Mouse (Mus musculus): ENCODE measurements around the gene Trim71.

Trim71 gene

DNA sequence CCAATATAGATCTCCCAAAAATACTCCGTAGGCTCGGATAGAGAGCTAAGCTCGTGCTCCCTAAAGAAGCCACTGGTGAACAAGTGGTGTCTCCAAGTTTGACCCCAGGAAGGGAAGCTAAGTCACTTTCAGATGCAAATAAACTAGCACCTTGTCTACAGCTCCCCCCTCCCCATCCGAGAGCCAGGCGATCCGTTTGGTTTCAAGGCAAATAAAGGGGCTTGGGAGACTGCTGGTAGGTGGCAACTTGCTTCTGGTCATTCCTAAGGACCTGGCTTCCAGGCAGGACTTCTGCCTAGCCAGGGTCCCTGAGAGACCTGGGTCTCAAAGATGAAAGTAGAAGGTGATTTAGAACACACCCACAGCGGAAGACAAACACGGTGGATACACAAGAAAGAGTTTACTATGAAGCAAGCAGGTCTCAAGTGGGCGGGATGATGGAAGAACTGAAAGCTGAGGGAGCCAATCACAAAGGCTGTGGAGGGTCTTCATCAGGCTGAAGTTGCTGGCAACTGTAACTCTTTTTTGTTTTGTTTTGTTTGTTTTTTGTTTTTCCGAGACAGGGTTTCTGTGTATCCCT, 7.8 kb downstream of the Trim71 start:
- no peak for DNase-seq

DNA sequence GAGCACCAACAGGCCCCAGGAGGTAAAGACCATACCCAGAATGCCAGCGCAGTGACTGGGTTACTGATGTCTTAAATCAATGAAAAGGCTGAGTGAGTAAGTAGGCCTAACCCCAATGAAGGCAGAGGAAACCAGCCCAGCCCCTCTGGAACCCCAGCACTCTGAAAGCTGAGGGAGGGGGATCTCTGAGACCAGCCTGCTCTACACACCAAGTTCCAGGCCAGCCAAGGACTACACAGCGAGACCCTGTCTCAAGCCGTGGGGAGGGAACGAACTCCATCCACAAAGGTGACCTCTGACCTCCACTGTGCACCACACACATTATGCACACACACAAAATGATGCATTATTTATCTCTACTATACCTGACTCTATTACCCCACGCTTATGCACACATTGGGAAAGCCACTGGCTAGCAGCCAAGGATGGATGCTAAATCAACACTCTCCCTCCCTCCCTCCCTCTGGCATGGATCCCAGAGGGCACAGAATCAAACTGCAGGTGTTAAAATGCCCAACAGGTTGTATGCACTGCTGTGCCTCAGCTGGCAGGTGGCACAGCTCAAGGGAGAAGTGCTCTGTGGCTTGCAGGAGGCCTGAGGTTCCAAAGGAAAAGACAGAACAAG, 9.7 kb downstream of the Trim71 start:
- DNase-seq: no peak

DNA sequence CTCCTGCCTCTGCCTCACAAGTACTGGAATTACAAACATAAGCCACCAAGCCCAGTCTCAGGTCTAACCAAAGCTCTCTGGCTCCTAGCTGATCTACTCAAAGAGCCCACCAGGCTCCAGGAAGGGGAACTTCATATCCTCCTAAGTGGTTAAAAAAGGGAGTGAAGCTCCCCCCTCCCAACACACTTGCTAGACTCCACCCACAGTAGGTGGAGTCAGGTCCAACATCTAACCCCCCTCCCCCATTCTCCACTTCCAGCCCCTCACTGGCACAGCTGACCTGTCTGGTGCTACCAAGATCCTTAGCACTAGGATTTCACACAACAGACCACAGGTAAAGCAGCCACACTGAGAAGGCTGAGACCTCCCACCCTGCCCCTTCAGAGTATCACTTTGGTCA, 10.3 kb downstream of the Trim71 start:
- no peak for DNase-seq

DNA sequence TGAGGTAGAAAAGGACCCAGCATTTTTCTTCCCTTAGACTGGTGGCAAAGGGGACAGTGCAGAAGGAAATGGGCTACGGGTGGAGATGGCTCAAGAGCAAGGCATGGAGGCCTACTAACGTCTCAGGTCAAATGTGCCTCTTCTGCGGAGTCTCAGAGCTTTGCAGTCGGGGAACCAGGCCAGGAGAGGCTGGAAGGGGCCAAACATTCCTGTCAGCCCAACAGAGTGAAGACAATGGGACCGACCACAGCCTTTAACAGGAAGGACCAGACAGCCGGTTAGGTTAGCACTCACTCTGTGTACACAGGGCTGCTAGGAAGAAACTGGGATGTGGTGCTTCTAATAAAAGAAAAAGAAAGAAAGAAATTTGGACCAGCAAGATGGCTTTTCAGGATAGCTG, 14.1 kb downstream of the Trim71 start:
- no peak for DNase-seq

DNA sequence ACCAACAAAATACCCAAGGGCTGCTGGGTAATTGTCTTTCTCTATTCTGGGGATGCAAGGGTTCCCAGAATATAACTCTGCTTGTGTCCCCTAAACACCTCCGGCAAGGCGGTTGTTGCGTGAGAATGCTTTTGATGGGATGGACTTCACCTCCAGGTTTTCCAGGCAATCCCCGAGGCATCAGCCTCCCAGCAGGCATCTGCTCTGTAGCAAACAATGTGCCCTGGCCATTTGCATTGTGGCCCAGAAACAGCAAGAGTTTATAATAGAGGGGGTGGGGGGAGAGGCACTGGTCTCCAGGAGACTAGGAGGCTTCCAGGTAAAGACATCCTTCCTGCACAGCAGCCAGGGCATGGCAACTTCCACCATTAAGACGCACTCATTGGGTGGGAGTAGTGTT, 15.1 kb downstream of the Trim71 start:
- no peak for DNase-seq

DNA sequence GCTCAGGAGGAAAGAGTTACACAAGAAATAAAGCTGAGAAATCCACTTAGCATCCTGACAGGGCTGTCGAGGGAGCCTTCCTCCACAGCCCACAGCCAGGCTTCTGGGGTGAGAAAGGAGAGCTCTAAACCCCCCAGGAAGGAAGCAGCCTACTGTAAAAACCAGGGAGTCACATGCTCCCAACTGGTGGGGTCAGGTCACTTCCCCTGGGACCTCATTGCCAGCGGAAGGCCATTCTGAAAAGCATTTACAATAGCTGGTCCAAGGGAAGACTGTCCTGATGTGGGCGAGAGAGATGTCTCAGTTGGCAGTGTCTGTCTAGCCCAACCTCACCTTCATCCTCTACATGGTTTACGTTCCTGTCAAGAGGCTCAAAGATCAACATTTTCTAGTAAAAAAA, 15.7 kb downstream of the Trim71 start:
- peak; percentile 28 for DNase-seq

DNA sequence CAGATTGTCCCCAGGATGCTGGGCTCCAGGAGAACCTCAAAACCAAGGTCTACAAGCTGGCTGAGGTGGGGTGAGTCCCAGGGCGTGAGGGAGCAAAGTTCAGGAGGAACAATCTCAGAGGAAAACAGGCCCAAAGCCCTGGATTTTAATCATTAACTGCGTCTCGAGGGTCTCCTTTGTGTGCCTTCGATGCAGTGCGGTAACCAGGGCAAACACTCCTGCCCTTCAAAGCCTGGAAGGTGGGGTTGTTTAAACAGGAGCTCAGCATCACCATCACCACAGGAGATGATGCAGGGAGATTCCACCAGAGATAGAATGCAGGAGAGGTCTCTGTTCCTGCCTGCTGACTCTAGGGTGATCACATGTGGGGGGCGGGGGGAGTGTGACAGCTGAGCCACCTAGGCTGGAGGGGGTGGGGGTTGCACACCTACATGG, 16.5 kb downstream of the Trim71 start:
- DNase-seq: peak; percentile 37

DNA sequence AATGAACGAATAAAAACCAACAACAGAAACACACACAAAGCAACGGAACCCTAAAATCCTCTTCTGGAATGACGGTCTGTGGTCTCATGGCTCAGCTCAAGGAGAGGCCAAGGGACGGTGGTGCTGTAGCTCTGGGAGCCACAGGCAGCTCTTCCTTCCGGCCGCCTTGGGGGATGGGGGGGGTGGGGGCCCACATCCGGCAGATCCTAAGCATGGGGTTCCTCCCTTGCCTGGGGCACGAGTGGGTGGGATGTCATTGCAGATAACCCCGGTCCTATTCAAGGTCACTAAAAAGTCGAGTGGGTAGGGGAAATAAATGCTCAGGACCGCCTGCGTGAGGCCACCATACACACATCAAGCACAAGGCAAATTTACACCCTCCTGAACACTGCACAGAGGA, 17.4 kb downstream of the Trim71 start:
- DNase-seq: no peak

DNA sequence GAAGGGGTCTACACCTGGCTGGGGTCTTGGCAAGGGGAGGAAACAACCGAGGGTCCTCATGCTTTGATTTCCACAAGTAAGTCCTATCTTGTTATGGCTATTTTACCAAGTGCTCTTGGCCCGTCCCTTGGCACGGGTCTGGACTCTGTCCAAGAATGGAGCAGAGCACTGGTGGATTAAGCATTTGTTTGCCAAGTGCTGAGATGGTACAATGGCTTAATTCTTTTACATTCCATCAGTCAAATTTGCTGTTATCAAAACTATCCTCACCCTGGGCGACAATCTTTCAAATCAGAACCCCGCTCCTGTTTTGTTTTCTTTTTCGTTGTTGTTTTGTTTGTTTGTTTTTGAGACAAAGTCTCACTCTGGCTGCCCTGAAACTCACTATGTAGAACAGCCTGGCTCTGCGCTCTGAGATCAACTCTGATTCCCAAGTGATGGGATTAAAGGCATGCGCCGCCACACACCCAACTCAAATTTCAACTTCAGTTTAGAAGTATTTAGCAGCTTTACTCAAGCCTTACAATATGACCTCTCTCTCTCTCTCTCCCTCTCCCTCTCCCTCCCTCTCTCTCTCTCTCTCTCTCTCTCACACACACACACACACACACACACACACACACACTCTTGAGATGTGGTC, 19.3 kb downstream of the Trim71 start:
- DNase-seq: peak; percentile 37

DNA sequence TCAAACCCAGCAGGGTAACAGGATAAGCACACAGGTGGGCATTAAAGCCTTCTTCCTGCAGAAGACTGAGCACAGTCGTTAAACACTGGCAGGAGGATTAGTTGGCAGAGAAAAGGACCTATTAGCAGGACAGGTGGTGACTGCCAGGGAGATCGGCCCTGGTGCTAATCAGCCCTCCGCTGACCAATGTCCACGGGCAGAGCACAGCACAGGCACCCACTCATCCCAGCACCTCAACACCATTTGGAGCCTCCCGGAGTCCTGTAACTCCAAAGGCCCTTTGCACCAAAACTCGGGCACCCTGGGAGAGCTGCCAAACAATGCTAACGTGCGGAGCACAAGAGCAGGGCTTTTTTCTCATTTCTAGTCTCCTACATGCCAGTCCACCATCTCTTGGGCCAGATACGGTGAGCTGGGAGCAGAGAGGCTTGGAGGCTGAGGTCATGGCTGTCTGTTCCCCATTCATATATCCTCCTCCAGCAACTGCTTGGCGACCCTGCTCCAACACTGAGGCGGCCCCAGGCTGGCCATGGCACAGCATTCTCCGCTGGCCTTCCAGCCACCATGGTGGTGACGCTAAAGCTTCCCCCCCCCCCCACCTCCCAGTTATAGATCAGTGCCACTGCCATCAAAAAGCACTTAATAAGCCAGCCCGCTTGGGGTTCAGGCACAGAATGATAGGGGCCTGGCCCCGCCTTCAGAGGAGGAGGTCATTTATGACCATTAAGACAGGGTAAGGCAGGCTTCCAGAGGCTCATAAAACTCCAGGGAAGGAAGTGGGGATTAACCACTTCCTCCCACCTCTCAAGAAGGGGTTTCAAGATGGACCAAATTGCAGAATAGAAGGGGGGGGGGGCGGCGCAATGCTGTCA, 20.1 kb downstream of the Trim71 start:
- peak; percentile 41 for DNase-seq

DNA sequence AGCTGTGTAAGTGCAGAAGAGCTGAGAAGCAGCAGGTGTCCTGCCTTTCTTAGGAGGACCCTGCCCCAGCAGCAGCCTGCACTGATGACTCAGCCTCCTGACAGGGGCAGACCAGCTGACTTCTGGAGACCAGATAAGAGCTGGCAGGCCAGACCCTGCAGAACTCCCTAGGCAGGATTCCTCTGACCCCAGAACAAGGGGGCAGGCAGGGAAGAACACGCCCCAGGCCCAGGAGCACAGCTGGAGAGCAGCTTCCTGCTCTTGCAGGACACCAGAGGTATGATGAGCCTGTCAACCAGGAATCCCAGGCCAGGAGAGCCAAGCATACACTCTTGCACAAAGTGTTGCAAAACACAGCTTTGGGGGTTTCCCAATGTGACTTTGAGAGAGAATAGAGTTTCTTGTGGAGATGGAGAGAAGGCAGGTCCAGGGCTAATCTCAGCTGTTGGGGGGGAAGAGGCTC, 22.9 kb downstream of the Trim71 start:
- no peak for DNase-seq

DNA sequence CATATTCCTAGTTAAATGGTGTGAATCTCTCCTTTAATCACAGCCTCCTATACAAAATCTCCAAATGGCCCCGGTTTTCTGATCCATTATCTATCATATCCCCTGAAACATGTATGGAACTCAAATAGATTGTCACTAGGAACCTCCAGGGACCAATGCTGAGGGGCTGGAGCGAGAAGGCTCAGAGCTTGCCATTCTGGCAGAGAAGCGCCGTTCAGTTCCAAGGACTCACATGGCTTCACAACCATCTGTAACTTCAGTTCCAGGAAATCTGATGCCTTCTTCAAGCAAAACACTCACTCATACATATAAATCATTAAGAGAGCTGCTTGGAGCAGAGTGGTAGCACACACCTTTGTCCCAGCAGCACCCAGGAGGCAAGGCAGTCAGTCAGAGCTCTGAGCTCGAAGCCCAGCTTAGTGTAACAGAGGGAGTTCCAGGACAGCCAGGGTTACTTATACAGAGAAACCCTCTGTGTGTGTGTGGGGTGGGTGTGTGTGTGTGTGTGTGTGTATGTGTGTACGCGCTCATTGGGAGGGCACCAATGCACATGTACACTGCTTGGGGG, 25.1 kb downstream of the Trim71 start:
- DNase-seq: no peak

DNA sequence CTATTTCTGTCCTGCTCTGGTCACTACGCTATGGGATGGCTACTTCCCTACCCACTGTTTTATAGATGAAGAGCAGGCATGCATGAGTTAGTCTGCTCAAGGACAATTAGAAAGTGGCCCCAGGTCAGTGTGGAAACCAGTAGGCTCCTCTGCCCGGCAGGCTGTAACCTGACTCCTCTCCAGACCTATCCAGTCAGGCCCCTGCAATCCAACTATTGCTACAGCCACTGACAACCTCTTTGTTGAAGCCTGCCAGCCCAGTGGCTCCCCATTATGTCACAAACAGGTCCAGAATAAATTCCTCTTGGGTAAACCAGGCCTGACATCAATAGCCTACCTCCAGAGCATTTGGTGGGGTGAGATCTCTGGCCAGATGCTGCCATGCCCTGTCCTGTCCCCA, 27.5 kb downstream of the Trim71 start:
- no peak for DNase-seq

DNA sequence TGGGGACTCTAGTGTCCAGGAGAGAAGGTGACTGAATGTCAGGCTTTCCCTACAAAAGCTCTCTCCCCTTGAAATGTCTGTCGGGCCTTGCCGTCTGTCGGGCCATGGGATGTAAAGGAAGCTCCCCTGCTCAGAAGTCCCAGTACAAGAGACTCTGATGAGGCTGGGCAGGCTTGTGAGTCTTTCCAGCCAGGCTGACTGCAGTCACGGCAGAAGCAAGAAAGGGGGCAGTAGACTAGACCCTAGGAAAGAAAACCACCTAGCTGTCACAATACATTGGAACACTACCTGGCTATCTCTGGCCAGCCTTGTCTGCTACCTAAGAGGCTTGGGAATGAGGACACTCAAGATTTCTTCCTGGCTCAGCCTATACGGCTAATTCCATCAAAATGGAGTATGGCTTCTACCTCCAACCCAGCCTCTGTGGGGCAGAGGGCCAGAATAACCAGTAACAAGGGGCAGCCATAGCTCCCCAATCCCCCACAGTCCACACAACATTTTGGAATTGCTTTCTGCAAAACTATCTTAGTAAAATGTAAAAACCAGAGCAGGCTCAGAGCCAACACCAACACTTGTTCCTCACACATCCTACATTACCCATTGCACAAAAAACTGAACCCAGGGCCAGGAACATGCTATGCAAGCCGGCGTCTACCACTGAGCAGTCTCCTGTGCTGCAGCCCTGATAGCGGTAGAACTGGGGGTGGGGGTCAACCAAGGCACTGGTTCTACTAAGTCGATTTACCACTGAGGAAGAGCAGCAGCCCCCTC, 29.2 kb downstream of the Trim71 start:
- no peak for DNase-seq

DNA sequence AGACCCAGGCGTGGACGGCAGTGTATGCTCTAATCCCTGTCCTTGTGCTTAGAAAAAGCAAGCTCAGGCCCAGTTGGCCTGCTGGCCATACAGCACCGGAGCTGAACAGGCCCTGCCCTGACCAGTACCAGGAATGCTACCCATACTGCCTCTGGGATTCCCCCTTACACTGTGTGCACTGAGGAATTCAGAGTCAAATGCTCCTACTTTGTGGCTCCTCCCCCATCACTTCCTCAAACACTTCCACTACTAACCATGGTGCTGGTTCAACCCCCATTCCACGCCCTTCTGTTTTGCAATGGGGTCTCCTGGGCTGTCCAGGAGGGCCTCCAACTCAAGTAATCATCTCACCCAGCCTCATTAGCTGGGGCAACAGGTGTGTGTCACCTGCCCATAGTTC, 30.3 kb downstream of the Trim71 start:
- no peak for DNase-seq

DNA sequence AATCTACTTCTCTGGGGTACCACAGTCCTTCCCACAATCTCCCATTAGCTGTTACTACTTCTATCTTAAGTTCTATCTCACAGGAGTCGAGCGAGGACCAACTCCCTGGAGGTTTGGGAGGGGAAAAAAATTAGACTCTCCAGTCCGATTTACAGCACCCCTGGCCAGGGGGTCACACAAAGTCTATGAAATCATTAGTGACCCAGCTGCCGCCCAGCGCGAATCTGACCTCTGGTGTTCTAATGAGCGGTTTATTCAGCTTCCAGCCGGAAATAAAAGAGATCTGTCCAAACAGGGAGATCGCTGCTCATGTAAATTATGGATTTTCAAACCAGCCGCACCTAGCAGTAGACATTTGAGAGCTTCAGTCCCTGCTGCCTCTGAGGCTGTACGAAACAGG, 32.9 kb downstream of the Trim71 start:
- DNase-seq: no peak

DNA sequence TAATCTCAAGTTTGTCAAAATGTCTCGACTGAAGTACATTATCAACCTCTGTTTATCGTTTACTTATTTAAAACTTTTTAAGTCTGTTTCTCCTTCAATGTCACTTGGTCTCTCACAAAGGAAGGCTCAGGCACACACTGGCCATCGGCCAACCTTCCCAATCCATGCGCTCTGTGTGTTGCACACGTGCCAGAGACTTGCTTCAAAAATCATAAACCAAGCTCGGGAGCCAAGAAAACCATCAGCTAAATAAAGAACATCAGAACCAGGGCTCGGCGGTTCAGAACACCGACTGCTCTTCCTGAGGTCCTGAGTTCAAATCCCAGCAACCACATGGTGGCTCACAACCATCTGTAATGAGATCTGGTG, 35.5 kb downstream of the Trim71 start:
- no peak for DNase-seq

DNA sequence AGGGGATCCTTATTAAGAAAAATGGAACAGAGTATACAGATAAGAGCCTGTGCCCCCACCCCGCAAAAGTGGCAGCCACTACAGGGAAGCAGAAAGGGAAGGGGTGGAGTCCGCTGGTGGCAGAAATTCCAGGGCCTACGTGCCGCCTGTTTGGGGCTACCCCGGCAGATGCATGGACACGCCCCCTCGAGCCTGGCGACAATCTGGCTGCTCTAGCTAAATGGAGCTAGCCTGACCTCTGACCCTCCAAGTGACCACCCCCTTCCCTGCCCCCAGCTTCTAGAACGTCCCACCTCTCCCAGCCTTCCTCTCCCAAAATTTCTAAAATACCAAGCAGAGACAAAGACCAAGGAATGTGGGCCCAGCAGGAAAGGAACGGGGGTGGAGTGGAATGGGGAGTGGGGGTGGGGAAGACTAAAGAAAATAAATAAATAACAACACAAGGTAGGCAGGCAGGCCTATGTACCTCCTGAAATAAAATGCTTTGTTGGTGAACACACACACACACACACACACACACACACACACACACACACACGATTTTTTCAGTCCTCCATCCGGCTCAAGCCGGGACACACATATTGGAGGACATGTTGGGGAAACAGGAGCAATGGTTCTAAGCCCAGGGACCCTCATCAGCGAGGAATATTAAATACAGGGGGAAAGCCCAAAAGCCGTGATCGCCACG, 36.0 kb downstream of the Trim71 start:
- DNase-seq: no peak

DNA sequence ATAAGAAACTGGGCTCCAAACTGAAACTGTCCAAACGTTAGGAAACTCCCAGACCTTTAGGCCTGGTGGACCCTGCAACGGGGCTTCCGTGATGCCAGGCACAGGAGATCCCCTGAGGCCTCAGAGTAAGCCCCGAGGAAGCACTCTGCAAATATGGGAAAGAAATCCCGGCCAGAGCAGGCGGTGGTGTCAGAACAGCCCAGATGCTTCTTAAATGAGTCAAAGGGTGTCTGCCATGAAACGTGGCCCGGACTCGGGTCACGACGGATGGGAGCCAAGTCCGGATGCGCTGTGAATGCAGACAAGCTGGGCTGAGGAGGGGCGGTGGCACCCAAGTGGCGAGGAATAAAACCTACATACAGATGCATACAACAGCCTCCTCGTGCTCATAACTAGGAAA, 37.1 kb downstream of the Trim71 start:
- peak; percentile 50 for DNase-seq

DNA sequence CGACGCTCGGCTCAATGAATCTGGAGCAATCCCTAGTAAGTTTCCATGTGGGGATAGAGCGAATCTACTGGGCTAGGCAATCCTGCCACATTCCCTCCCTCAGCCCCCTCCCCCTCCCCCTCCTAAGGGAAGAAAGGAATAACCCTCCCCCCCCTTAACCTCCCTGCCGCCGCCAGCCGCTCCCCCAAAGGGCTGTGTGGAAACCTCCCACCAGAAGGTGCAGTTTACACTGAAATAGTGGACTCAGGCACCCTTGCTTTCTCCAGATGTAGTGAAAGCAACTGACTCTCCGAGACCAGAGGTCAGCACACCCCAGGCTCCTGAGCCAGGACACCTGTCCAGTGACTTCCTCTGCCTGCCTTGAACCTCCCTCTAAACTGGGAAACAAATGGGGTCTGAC, 37.6 kb downstream of the Trim71 start:
- no peak for DNase-seq

DNA sequence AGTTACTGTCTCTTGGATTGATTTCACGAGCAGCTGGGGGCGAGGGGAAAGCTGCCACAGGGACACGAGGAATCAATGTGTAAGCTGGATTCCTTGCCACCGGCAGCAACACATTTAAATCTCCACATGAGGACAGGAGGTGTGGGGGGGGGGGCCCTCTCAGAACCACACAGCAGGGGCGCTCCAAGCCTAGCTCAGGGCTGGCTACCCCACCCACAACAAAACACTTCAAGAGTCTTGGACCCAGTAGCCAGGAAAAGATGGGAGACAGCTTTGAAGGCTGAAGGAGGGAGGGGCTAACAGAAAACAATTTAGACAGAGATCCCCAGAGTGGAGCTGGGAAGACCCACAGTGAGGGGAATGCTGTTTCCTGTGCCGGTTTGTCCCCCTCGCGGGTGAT, 38.3 kb downstream of the Trim71 start:
- no peak for DNase-seq

DNA sequence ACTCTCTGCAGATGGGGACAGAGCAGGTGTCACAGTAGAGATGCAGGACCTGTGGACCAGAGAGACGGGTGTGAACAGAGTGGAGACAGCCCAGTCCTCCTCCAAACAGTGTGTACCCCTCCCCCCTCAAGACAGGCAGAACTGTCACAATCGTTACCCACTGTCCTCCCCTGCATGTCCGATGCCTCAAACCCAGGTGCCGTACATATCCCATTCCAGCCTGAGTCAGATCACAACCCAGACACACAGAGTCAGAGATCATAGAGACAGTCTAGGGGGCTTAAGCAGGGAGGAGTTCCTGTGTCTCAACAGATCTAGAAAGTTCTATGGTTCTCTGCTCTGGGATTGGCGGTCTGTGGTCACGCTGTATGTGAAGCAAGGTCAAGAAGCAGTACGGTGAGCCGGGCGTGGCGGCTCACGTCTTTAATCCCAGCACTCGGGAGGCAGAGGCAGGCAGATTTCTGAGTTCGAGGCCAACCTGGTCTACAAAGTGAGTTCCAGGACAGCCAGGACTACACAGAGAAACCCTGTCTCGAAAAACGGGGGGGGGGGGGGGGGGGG, 39.0 kb downstream of the Trim71 start:
- no peak for DNase-seq
